Mouse (Mus musculus) midbrain, embryonic 13.5 days (tissue): Measurements from ENCODE around the gene P2ry6. TPM values are rescaled to one million over a fixed set of nuclear protein-coding genes. Genes with fewer than 3 reads are reported as not detected.

ENCODE experiments used
- polyA plus RNA-seq: library from polyadenylated mRNA; unstranded; fragments of >200 nt; fragmentation: Nextera tagmentation; extraction: Ambion mirVana; gene quantifications from 2 replicates; pipeline ENCODE4 v1.2.1, GENCODE M21; 2015

The P2ry6 gene
- polyA plus RNA-seq, 1 experiment from 2014 or later: 2.7 TPM

Other genes with a start within 250 kb of the P2ry6 start
- 2.7 and 3.5 TPM in 2 replicates for gene Relt, start 111.2 kb downstream of the P2ry6 start, polyA plus RNA-seq
- gene Arhgef17, start 42.5 kb downstream of the P2ry6 start, polyA plus RNA-seq: 5.8 and 5.9 TPM in 2 replicates
- 0.11 and 0.14 TPM in 2 replicates for gene P2ry2, start 38.2 kb upstream of the P2ry6 start, polyA plus RNA-seq
- 37.5 and 38.2 TPM in 2 replicates for gene Fchsd2, start 118.2 kb upstream of the P2ry6 start, polyA plus RNA-seq